Mouse (Mus musculus): ENCODE measurements around the gene Irf1.

The Irf1 gene

DNA sequence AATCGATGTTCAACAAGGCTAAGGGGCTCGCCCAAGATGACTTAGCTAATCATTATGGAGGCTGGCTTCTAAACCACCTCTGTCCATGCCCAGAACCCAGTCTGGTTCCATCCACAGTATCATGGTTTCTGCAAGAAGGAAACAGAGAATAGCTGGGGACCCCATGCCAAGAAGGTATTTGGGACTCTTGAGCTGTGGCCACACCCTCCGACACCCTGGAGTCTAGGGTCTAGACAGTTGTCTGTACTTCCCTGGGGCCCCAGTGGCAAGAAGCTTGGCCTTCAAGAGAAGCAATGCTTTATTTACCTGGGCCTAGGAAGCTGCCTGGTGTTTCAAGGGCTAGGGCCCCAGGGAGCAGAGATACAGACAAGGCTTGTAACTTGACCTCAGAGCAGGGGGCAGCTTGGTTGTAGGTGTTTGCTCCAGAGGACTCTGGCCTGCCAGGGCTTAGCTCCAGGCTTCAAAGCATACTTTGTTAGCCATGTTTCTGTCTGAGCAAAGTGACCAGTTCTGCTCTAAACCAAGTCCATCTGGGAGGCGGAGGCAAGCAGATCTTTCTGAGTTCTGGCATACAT, 11.5 kb downstream of the Irf1 start:
- DNase-seq (ENCODE audit: inconsistent age in 2 of 2, low spot score in 1 of 2): no peak

GRCm38 (mm10) chr11:53781964-53782363, 12.2 kb downstream of the Irf1 start:
- DNase-seq (ENCODE audit: inconsistent age in 2 of 2, low spot score in 1 of 2): peak in 1 of 2 experiments; percentile 36

DNA sequence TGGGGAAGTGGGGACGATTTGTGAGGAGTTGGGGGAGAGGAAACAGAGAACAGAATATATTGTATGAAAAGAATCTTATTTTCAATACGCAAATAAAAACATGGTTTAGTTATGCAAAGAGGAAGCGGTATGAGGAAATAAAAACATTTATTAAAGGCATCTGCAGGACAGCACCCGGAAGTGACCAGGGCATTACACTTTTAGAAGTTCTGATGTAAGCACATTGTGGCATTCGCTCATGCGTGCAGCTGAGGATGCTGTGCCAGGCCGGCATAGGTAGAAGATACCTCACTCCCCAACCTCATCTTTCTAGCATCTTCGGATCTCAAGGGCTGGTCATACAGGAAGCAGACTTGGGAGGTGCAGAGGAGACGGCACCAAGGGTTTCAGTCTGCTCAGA, 13.5 kb downstream of the Irf1 start:
- DNase-seq (ENCODE audit: inconsistent age in 2 of 2, low spot score in 1 of 2): peak; percentile 13 to 44

DNA sequence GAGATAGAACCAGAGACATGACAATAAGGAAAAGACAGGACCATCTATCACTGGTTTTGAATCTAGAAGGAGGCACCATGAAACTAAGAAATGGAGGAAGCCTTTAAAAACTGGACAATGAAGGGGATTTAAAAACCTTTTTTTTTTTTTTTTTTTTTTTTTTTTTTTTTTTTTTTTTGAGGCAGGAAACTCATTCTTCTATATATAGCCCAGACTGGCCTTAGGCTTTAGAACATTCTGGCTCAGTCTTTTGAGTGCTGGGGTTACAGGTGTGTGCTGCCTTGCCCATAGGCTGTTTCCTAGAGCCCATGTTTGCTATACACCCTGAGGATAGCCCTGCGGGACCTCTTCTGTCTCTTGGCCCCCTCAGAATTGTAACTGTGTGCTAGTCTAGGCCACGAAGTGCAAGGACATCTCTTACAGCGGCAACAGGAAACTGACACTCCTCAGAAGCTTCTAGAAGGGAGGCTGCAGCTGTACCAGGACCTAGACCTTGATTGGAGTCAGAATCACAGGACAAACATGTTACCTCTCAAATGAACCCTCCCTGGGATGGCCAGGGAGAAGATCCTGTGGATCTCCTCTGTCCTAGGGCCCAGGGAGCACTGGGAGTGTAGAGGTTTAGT, 15.6 kb downstream of the Irf1 start:
- DNase-seq (ENCODE audit: inconsistent age in 2 of 2, low spot score in 1 of 2): peak; percentile 14 to 57

- DNase-seq (ENCODE audit: inconsistent age in 2 of 2, low spot score in 1 of 2): peak in 1 of 2 experiments; percentile 68
These were observed 16.5 kb downstream of the Irf1 start for GRCm38 (mm10) chr11:53786058-53787031.

DNA sequence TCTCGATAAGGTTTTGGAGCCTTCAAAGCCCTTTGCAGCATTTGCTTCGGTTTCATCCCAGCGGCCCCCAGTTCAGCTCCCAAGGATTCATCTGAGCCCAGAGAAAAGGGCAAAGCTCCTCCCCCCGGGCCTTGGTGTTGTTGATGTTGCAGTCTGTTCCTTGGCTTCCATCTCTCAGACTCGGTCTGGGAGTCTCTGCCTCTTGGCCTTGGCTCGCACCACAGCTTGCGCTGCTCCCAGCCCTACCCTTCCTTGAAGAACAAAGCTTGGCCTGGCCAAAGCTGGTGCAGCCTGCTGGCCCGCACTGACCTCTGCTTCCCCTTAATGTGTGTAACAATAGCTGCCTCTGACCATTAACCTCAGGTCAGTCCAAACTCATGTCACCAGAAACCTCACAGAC, 18.4 kb downstream of the Irf1 start:
- peak; percentile 73 to 86 for DNase-seq (ENCODE audit: inconsistent age in 2 of 2, low spot score in 1 of 2)

GRCm38 (mm10) chr11:53789277-53789676, 19.5 kb downstream of the Irf1 start:
- peak in 1 of 2 experiments; percentile 80 for DNase-seq (ENCODE audit: inconsistent age in 2 of 2, low spot score in 1 of 2)

DNA sequence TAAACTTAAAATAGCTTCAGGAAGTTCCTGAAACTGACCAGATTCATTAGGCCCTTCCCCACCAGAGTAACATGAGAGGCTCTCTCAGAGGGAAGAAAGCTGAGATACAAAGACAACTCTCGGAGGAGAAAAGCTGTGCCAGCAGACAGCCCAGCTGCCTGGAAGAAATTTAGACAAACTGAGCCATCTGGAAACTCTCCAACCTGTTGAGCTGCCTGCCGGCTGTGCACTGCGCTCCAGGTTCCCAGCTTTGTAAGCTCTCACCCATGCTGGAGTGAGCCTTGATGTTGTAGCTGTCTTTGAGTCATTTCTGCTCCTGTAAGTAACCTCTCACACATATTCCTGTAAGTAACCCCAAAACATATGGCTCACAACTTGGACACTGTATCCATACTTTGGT, 23.2 kb downstream of the Irf1 start:
- DNase-seq (ENCODE audit: inconsistent age in 2 of 2, low spot score in 1 of 2): peak in 1 of 2 experiments; percentile 52

- DNase-seq (ENCODE audit: inconsistent age in 2 of 2, low spot score in 1 of 2): peak in 1 of 2 experiments; percentile 62
These were observed 24.2 kb downstream of the Irf1 start for GRCm38 (mm10) chr11:53794015-53794414.

- DNase-seq (ENCODE audit: inconsistent age in 2 of 2, low spot score in 1 of 2): peak; percentile 57 to 68
These were observed 25.1 kb downstream of the Irf1 start for GRCm38 (mm10) chr11:53794671-53795557.

DNA sequence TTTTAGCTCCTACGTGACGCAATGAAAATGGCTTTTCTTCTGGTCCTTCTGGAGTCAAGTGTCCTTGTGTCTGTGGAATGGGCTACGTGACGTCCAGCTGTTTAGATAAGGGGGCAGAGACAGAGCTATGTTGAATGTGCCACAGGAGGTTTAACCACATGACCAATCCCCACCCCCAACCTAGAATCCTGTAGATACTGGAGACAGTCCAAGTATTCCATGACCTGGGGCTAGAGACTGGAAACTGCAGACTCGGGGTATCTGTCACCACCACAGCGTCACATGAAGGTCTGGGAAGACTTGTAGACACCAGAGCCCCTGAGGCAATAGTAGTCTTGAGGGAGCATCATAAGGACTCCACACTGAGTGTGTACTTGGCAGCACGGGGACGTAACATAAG, 26.0 kb downstream of the Irf1 start:
- peak in 1 of 2 experiments; percentile 49 for DNase-seq (ENCODE audit: inconsistent age in 2 of 2, low spot score in 1 of 2)

DNA sequence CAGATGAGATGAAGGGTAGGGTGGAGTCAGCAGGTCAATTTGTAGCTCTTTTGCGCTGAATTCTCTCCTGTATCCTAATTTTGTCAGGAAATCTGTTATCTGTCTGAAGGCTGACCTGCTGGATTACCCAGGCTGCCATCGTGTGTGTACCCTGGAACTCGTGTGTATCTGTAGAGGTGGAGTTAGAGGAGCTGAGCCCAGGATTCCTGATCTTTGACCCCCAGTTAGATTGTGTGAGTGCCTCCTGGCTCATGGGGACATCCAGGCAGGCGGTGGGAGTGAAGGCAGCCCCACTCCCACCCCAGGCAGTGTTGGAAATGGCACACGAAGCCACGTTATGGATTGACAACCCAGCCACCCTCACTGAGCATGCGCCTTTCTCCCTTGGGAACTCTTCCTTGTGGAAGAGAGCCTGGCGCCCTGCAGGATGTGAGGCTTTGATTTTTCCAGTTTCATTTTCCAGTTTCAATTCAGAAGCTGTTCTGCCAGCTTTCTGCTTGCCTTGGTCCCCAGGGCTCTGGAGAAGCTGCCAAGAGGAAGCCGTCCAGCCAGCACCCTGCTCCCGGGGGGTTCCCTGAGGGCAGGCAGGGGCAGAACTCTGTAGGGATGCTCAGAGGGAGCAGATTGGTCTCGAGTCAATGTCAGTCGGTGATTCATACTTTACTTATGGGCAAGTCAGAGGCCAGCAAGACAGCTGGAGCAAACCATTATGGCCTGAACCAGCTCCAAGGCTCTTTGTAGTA, 26.8 kb downstream of the Irf1 start:
- DNase-seq (ENCODE audit: inconsistent age in 2 of 2, low spot score in 1 of 2): peak; percentile 80 to 88

GRCm38 (mm10) chr11:53797386-53797920, 27.6 kb downstream of the Irf1 start:
- no peak for DNase-seq (ENCODE audit: inconsistent age in 2 of 2, low spot score in 1 of 2)

DNA sequence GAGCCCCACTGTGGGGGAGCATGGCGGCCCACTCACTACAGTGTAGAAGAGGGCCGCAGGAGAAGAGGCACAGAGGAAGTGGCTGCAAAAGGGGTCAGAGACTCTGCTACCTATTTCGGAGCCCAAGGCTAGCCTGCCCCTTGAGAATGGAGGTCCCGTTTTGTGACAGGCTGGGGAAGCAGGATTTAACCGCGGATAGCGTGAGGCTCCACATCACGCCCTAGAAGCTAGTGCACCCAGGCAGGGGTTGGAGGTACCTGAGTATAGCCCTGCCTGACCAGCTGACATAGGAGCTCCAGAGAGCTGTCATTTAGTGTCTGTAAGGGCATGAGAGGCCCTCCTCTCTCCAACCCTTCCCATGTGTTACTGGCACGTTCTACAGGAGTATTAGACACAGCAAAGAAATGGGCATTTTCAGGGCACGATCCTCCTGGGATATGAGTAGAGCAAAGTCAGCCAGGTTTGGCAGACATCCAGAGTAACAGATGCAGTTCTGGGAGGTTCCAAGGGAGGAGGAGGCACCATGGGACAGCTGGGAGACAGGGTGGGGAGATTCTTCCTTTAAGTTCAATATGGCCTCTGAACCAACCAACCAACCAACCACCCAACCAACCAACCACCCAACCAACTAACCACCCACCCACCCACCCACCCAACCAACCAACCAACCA, 28.4 kb downstream of the Irf1 start:
- DNase-seq (ENCODE audit: inconsistent age in 2 of 2, low spot score in 1 of 2): peak in 1 of 2 experiments; percentile 54

- no peak for DNase-seq (ENCODE audit: inconsistent age in 2 of 2, low spot score in 1 of 2)
These were observed 30.2 kb downstream of the Irf1 start for GRCm38 (mm10) chr11:53800036-53800435.

DNA sequence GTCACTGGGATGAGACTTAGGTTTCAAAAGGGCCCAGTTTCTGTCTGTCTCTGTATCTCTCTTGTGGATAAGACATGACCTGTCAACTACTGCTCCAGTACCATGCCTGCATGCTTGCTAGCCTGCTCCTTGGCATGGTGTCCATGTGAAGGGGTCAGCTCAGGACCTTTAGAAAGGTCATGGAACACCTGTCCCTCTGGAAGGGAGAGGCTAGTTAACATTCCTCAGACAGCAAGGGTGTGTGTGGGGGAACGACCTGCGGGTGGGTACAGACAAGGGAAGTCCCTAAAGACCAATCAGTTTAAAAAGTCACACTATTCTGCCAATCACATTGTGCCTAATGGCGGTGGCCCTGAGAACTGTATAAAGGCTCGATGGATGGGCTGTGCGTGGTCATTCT, 31.2 kb downstream of the Irf1 start:
- DNase-seq (ENCODE audit: inconsistent age in 2 of 2, low spot score in 1 of 2): no peak

GRCm38 (mm10) chr11:53803093-53803492, 33.3 kb downstream of the Irf1 start:
- DNase-seq (ENCODE audit: inconsistent age in 2 of 2, low spot score in 1 of 2): no peak

GRCm38 (mm10) chr11:53803494-53803893, 33.7 kb downstream of the Irf1 start:
- DNase-seq (ENCODE audit: inconsistent age in 2 of 2, low spot score in 1 of 2): no peak

Measured in adrenal gland, adult (tissue).